Mouse (Mus musculus) limb, embryonic 14.5 days (tissue): ENCODE measurements at regions not wholly inside any gene's neighbourhood (a gene's known extent, or its start where the extent isn't known, plus 50 kb on each side); places are given as distances from the start of the nearest gene placed in this dataset.

Source experiments
- ATAC-seq: fragments of 200-750 bp; cut with Nextera tagmentation; 2 replicates; pipeline ENCODE4 v1.8.0; 2017; ENCODE audit warnings: low read depth, moderate number of reproducible peaks, moderate TSS enrichment; ENCODE audit not compliant: low FRiP score
- DNase-seq: peaks from one replicate; pipeline ENCODE4 v3.0.0-alpha.2; 2015; ENCODE audit warnings: low spot score
- H3K27ac ChIP-seq: fragments of 300-500 bp; sonication (generic); replicated peaks from 2 replicates; pipeline ENCODE4 v1.5.1; 2014; ENCODE audit warnings: low read depth, mild to moderate bottlenecking, low read length, moderate library complexity, mixed read lengths
- H3K27me3 ChIP-seq: fragments of 300-500 bp; sonication (generic); 2 replicates; pipeline ENCODE4 v1.6.1; 2014; ENCODE audit warnings: low read length, mixed read lengths; ENCODE audit not compliant: control insufficient read depth, insufficient read depth
- H3K36me3 ChIP-seq: fragments of 300-500 bp; sonication (generic); 2 replicates; pipeline ENCODE4 v1.6.1; 2014; ENCODE audit warnings: mild to moderate bottlenecking, low read length, moderate library complexity, mixed read lengths; ENCODE audit not compliant: control insufficient read depth, insufficient read depth
- H3K4me1 ChIP-seq: fragments of 300-500 bp; sonication (generic); 2 replicates; pipeline ENCODE4 v1.6.1; 2014; ENCODE audit warnings: antibody characterized with exemption, low read length, mixed read lengths; ENCODE audit not compliant: control insufficient read depth, insufficient read depth
- H3K4me2 ChIP-seq: fragments of 300-500 bp; sonication (generic); replicated peaks from 2 replicates; pipeline ENCODE4 v1.6.1; 2014; ENCODE audit warnings: low read depth, mild to moderate bottlenecking, low read length, moderate library complexity; ENCODE audit not compliant: severe bottlenecking
- H3K4me3 ChIP-seq: fragments of 300-500 bp; sonication (generic); replicated peaks from 2 replicates; pipeline ENCODE4 v1.5.1; 2014; ENCODE audit warnings: low read length
- H3K9ac ChIP-seq: fragments of 300-500 bp; sonication (generic); 2 replicates; pipeline ENCODE4 v1.6.1; 2014; ENCODE audit warnings: mild to moderate bottlenecking, low read depth, low read length, moderate library complexity; ENCODE audit not compliant: severe bottlenecking
- H3K9me3 ChIP-seq: fragments of 300-500 bp; sonication (generic); 2 replicates; pipeline ENCODE4 v1.6.1; 2016; ENCODE audit warnings: low read length; ENCODE audit not compliant: control insufficient read depth
- POLR2A ChIP-seq: fragments of 200-500 bp; IDR thresholded peaks from 2 replicates; pipeline ENCODE4 v1.8.0; 2012; ENCODE audit warnings: inconsistent platforms, mild to moderate bottlenecking, moderate library complexity, borderline replicate concordance; ENCODE audit not compliant: insufficient read depth, insufficient read length; ENCODE audit errors: extremely low read depth
- WGBS: fragments of 180-500 bp; shearing (Covaris S2); extraction: QIAGEN DNeasy Blood & Tissue Kit; methylation state at CpG from one replicate; pipeline ENCODE4 v1.1.7; 2014; 5-methylcytosine and 5-hydroxymethylcytosine counted together

GRCm38 (mm10) chr12:90857746-90858145, 119.5 kb upstream of the Dio2 start:
- no peak for ATAC-seq

GRCm38 (mm10) chr12:90810666-90811065, 72.4 kb upstream of the Dio2 start:
- no peak for DNase-seq
- no peaks in the 10 kb centered on the region for H3K27me3 ChIP-seq
- no peaks in the 10 kb centered on the region for H3K36me3 ChIP-seq
- H3K9me3 ChIP-seq, result no peaks in the 10 kb centered on the region
- no peak for ATAC-seq
- 64% methylated on average over 6 of the region's 6 CpGs for WGBS
- no peak overlapping the region for H3K9ac ChIP-seq
- no peak overlapping the region for H3K27ac ChIP-seq
- H3K4me1 ChIP-seq, result no peaks in the 10 kb centered on the region
- H3K4me3 ChIP-seq, result no peak overlapping the region
- TF ChIP-seq POLR2A, result no peak
- no peak overlapping the region for H3K4me2 ChIP-seq

More at GRCm38 (mm10) chr12:90857746-90858145, 119.5 kb upstream of the Dio2 start:
- H3K9me3 ChIP-seq, result no peaks in the 10 kb centered on the region
- H3K36me3 ChIP-seq, result no peaks in the 10 kb centered on the region
- 29% methylated on average over 3 of the region's 3 CpGs for WGBS
- DNase-seq, result no peak
- H3K27ac ChIP-seq, result no peak overlapping the region
- no peaks in the 10 kb centered on the region for H3K27me3 ChIP-seq
- no peak overlapping the region for H3K4me3 ChIP-seq
- TF ChIP-seq POLR2A, result no peak
- no peaks in the 10 kb centered on the region for H3K4me1 ChIP-seq
- no peak overlapping the region for H3K4me2 ChIP-seq
- H3K9ac ChIP-seq, result no peak overlapping the region

- no peak for TF ChIP-seq POLR2A
- WGBS, result 90% methylated on average over 2 of the region's 2 CpGs
Measured at GRCm38 (mm10) chr12:90790562-90790961, 52.3 kb upstream of the Dio2 start.

More at GRCm38 (mm10) chr12:90790562-90790961, 52.3 kb upstream of the Dio2 start:
- no peaks in the 10 kb centered on the region for H3K27me3 ChIP-seq
- no peaks in the 10 kb centered on the region for H3K4me1 ChIP-seq
- DNase-seq, result no peak
- no peak overlapping the region for H3K9ac ChIP-seq
- no peaks in the 10 kb centered on the region for H3K36me3 ChIP-seq
- H3K4me3 ChIP-seq, result no peak overlapping the region
- no peak overlapping the region for H3K27ac ChIP-seq
- ATAC-seq, result no peak
- H3K9me3 ChIP-seq, result no peaks in the 10 kb centered on the region
- H3K4me2 ChIP-seq, result no peak overlapping the region
